In genomic region chr9:72716200-72716599, GRCm38 (mm10) we compare ENCODE assay signal across 22 mouse cellular contexts.
"Had no signal": no experiment of that assay in that cellular context is flagged by ENCODE, and none has a peak within 500 bp of the region (broad histone marks: within the 10 kb centered on the region; RNA-seq: fewer than 3 reads in every experiment).

No protein-coding gene starts in this region.

- H3K4me2 ChIP-seq: heart, embryonic 12.5 days; hindbrain, embryonic 12.5 days; hindbrain, embryonic 14.5 days; intestine, embryonic 15.5 days; limb, embryonic 12.5 days; liver, embryonic 11.5 days; liver, embryonic 13.5 days; liver, embryonic 15.5 days had no signal

- H3K27ac ChIP-seq: heart, embryonic 10.5 days; hindbrain, embryonic 10.5 days; hindbrain, embryonic 12.5 days; hindbrain, embryonic 14.5 days; intestine, embryonic 15.5 days; layer of hippocampus, adult 2 months; left cerebral cortex, adult 2 months; limb, embryonic 10.5 days; limb, embryonic 12.5 days; liver, embryonic 13.5 days; liver, embryonic 15.5 days had no signal

- H3K9ac ChIP-seq: heart, embryonic 12.5 days; hindbrain, embryonic 12.5 days; hindbrain, embryonic 14.5 days; intestine, embryonic 15.5 days; limb, embryonic 12.5 days; liver, embryonic 13.5 days; liver, embryonic 15.5 days had no signal

- ATAC-seq: hindbrain, embryonic 16.5 days; inflammation-experienced regulatory T-cells, adult 6 months; intestine, embryonic 15.5 days; intestine, postnatal 0 days had no signal

- DNase-seq: gastrocnemius, postnatal 25 days; heart, postnatal 10 days; heart, postnatal 4 days; kidney, adult 18-20 months; kidney, adult 8-10 months; kidney, postnatal 4 days; liver, embryonic 13.5 days had no signal

- H3K27me3 ChIP-seq: heart, embryonic 12.5 days; hindbrain, embryonic 12.5 days; intestine, embryonic 15.5 days; limb, embryonic 12.5 days; liver, embryonic 13.5 days; liver, embryonic 15.5 days had no signal

- H3K4me3 ChIP-seq: heart, embryonic 10.5 days; heart, embryonic 12.5 days; hindbrain, embryonic 10.5 days; hindbrain, embryonic 12.5 days; intestine, embryonic 15.5 days; layer of hippocampus, adult 2 months; left cerebral cortex, adult 2 months; limb, embryonic 10.5 days; limb, embryonic 12.5 days; liver, embryonic 13.5 days; liver, embryonic 15.5 days had no signal

- H3K4me1 ChIP-seq: heart, embryonic 10.5 days; hindbrain, embryonic 10.5 days; hindbrain, embryonic 12.5 days; intestine, embryonic 15.5 days; limb, embryonic 10.5 days; limb, embryonic 12.5 days; liver, embryonic 13.5 days; liver, embryonic 15.5 days had no signal

- H3K9me3 ChIP-seq: heart, embryonic 10.5 days; heart, embryonic 12.5 days; hindbrain, embryonic 10.5 days; hindbrain, embryonic 12.5 days; intestine, embryonic 15.5 days; limb, embryonic 10.5 days; limb, embryonic 12.5 days; liver, embryonic 13.5 days; liver, embryonic 15.5 days had no signal
